Mouse (Mus musculus): ENCODE results near the gene Clhc1. TPM values are rescaled to one million over a fixed set of nuclear protein-coding genes. Genes with fewer than 3 reads are reported as not detected.

Gene Clhc1
- polyA plus RNA-seq, 1 experiment from 2014 or later = 0.05 TPM

DNA sequence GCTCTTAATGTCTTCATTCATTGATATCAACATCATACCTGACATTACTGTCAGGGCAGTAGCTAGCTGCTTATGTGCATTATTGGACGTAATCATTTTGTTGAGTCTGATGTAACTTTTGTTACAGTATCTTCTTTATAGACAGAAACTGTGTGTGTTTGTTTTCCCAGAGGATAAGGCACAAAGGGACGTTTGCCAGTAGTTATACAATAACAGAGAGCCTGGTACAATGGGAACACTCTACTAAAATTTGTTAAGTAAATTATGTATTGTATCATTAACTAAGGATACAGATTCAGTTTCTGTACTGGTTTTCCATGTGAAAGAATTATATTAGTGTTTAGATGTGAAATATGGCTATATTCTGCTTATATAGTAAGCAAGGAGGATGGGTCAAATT is 24.9 kb downstream of the Clhc1 start:
- ATAC-seq (ENCODE audit: low read depth) = no peak
- H3K9ac ChIP-seq = no peak overlapping the region
- H3K4me2 ChIP-seq = no peak overlapping the region
- H3K4me3 ChIP-seq (replicated peaks) = no peak overlapping the region
- H3K27ac ChIP-seq = no peak overlapping the region
- no peak for DNase-seq
- no peaks in the 10 kb centered on the region for H3K9me3 ChIP-seq (replicated peaks)
- no peaks in the 10 kb centered on the region for H3K27me3 ChIP-seq
- H3K36me3 ChIP-seq = no peaks in the 10 kb centered on the region
- no peaks in the 10 kb centered on the region for H3K4me1 ChIP-seq (replicated peaks)
- 59% methylated on average over 2 of the region's 2 CpGs for WGBS (ENCODE audit: insufficient replicate concordance)

DNA sequence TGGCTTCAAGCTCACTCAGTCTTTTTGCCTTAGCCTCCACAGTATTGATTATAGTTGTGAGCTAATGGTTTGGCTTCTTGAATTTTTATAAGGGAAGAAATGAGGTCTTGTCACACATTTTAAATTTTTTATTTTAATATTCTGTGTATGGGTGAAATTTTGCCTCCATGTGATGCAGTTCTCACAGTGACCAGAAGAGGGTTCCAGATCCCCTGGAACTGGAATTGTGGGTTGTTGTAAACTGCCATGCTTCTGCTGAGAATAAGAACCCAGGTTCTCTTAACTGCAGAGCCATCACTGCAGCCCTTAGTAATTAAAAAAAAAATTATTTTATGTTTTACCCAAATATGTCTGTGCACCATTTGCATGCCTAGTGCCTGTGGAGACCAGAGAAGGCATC is 31.9 kb downstream of the Clhc1 start:
- H3K4me1 ChIP-seq (replicated peaks) = no peaks in the 10 kb centered on the region
- no peak for DNase-seq
- H3K36me3 ChIP-seq = no peaks in the 10 kb centered on the region

DNA sequence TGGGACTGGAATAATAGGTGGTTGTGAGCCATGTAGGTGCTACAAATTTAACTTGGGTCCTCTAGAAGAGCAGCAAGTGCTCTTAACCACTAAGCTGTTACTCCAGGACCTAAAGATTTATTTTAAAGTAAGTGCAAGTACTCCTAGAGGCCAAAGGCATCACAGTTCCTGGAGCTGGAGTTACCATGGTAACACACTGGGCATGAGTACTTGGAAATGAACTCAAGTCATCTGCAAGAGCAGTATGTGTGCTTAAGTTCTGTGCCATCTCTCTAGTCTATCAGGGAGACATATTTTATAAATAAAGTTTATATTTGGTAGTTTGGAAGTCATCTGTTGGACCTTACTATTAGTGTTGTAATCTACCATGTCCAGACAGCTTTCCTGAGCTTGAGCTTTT is 47.5 kb downstream of the Clhc1 start:
- no peaks in the 10 kb centered on the region for H3K4me1 ChIP-seq (replicated peaks)
- no peak for DNase-seq
- H3K36me3 ChIP-seq = no peaks in the 10 kb centered on the region
- H3K4me3 ChIP-seq (replicated peaks) = no peak overlapping the region
- H3K9ac ChIP-seq = no peak overlapping the region
- no peak overlapping the region for H3K27ac ChIP-seq
- no peak for ATAC-seq (ENCODE audit: low read depth)
- H3K27me3 ChIP-seq = no peaks in the 10 kb centered on the region
- no peaks in the 10 kb centered on the region for H3K9me3 ChIP-seq (replicated peaks)
- H3K4me2 ChIP-seq = no peak overlapping the region

More for the DNA sequence above, 31.9 kb downstream of the Clhc1 start:
- no peak overlapping the region for H3K4me3 ChIP-seq (replicated peaks)
- no peak overlapping the region for H3K4me2 ChIP-seq
- H3K27ac ChIP-seq = no peak overlapping the region
- no peak for ATAC-seq (ENCODE audit: low read depth)
- no peak overlapping the region for H3K9ac ChIP-seq
- H3K9me3 ChIP-seq (replicated peaks) = no peaks in the 10 kb centered on the region
- no peaks in the 10 kb centered on the region for H3K27me3 ChIP-seq

- Histone ChIP-seq H3K9me3 (replicated peaks) (no peaks in the 10 kb centered on the region), H3K9ac (no peak overlapping the region), H3K36me3 (no peaks in the 10 kb centered on the region), H3K4me3 (replicated peaks) (no peak overlapping the region), H3K4me1 (replicated peaks) (no peaks in the 10 kb centered on the region), H3K4me2 (no peak overlapping the region), H3K27ac (no peak overlapping the region), H3K27me3 (no peaks in the 10 kb centered on the region)
- DNase-seq (no peak), ATAC-seq (ENCODE audit: low read depth) (no peak)
Observed at GRCm38 (mm10) chr11:29597159-29597558, 49.4 kb downstream of the Clhc1 start.

GRCm38 (mm10) chr11:29599000-29599399 is 51.2 kb downstream of the Clhc1 start:
- ATAC-seq (ENCODE audit: low read depth) (no peak), DNase-seq (no peak)
- Histone ChIP-seq H3K4me3 (replicated peaks) (no peak overlapping the region), H3K9me3 (replicated peaks) (no peaks in the 10 kb centered on the region), H3K27me3 (no peaks in the 10 kb centered on the region), H3K27ac (no peak overlapping the region), H3K4me1 (replicated peaks) (no peaks in the 10 kb centered on the region), H3K4me2 (no peak overlapping the region), H3K36me3 (no peaks in the 10 kb centered on the region), H3K9ac (no peak overlapping the region)

DNA sequence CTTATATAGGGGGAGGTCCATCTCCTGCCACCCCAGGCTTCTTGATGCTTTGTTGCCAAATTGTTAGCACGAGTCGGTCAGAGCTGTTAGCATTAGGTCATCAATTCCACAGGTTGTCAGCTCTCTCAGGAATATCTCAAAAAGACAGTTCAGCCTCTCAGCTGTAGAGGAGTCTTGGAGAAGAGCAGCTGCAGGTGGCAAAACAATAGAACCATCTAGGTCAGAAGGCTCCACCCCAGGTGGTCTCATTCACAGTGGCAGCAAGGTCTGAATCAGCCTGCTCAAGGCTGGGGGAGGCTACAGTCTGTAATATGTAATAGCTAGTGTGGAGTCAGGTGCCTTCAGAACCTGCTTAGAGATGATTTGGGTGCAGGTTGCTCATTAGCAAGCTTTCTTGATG is 55.8 kb downstream of the Clhc1 start:
- DNase-seq (no peak), ATAC-seq (ENCODE audit: low read depth) (no peak)
- Histone ChIP-seq H3K9me3 (replicated peaks) (no peaks in the 10 kb centered on the region), H3K4me2 (no peak overlapping the region), H3K27me3 (no peaks in the 10 kb centered on the region), H3K4me3 (replicated peaks) (no peak overlapping the region), H3K4me1 (replicated peaks) (no peaks in the 10 kb centered on the region), H3K27ac (no peak overlapping the region), H3K36me3 (no peaks in the 10 kb centered on the region), H3K9ac (no peak overlapping the region)
- 54% methylated on average over 2 of the region's 2 CpGs for WGBS (ENCODE audit: insufficient replicate concordance)

GRCm38 (mm10) chr11:29607465-29607990 is 59.8 kb downstream of the Clhc1 start:
- H3K9me3 ChIP-seq (replicated peaks) = no peaks in the 10 kb centered on the region
- no peak overlapping the region for H3K4me3 ChIP-seq (replicated peaks)
- no peak overlapping the region for H3K9ac ChIP-seq
- no peaks in the 10 kb centered on the region; the same call in 1 of the 2 replicates for H3K4me1 ChIP-seq (replicated peaks)
- H3K27ac ChIP-seq = no peak overlapping the region
- DNase-seq (no peak), ATAC-seq (ENCODE audit: low read depth) (no peak)
- WGBS (ENCODE audit: insufficient replicate concordance) = 52% methylated on average over 2 of the region's 2 CpGs
- H3K27me3 ChIP-seq = no peaks in the 10 kb centered on the region
- H3K4me2 ChIP-seq = no peak overlapping the region
- no peaks in the 10 kb centered on the region for H3K36me3 ChIP-seq

DNA sequence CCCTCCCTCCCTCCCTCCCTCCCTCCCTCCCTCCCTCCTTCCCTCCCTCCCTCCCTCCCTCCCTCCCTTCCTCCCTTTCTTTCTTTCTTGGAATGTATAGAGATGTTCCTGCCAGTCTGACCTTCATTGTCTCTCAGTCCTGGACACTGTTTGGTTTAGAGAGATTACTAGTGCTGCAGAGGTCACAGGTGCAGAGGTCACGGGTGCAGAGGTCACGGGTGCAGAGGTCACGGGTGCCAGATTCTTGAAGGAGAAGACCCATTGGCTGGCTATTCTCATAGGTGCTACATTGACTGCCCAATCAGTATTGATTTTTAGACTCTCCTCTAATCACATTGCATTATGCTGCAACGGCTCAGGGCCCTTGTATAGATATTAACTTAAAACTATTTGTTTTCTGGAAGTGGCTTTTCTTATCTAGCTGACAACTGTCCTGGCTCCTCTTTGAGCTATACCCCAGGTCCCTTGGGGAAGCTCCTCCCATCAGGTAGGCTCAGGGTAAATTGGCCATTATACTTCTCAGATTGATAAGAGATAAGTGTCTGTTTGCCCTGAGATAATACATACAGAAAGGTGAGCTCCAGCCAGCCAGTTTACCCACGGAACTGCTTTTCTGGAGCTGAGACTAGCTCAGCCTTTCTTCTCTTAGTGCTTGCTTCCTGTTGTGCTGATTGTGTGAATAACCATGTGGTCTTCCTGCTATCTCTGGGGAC is 62.2 kb downstream of the Clhc1 start:
- H3K4me3 ChIP-seq (replicated peaks) = no peak overlapping the region
- no peaks in the 10 kb centered on the region for H3K27me3 ChIP-seq
- H3K4me1 ChIP-seq (replicated peaks) = peaks cover 8% of the 10 kb centered on the region; the same call in 1 of the 2 replicates
- WGBS (ENCODE audit: insufficient replicate concordance) = 40% methylated on average over 5 of the region's 5 CpGs
- no peak overlapping the region for H3K27ac ChIP-seq
- no peak for ATAC-seq (ENCODE audit: low read depth)
- H3K36me3 ChIP-seq = no peaks in the 10 kb centered on the region
- no peak overlapping the region for H3K4me2 ChIP-seq
- H3K9me3 ChIP-seq (replicated peaks) = no peaks in the 10 kb centered on the region
- DNase-seq = no peak
- no peak overlapping the region for H3K9ac ChIP-seq

DNA sequence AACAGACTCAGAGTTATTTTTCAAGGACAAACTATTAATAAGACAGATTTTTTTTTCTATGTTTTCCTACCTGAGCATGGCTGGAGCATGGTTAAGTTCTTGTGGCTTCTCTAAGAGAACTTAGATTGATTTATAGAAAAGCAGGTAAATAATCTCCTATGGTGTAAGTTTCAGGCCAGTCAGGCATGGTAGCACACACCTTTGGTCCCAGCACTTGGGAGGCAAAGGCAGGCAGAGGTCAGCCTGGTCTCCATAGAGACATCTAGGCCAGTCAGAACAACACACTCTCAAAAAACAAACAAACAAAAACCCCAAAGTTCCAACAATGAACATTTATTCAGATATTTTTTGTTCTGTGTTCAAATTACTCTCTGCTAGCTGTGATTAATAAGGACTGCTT is 64.3 kb downstream of the Clhc1 start:
- H3K4me1 ChIP-seq (replicated peaks) = peaks cover 8% of the 10 kb centered on the region; the same call in 1 of the 2 replicates
- no peaks in the 10 kb centered on the region for H3K9me3 ChIP-seq (replicated peaks)
- no peak overlapping the region for H3K9ac ChIP-seq
- H3K27ac ChIP-seq = no peak overlapping the region
- no peaks in the 10 kb centered on the region for H3K27me3 ChIP-seq
- H3K36me3 ChIP-seq = no peaks in the 10 kb centered on the region
- DNase-seq (no peak), ATAC-seq (ENCODE audit: low read depth) (no peak)
- H3K4me2 ChIP-seq = no peak overlapping the region
- H3K4me3 ChIP-seq (replicated peaks) = no peak overlapping the region

- H3K4me2 ChIP-seq = no peak overlapping the region
- no peaks in the 10 kb centered on the region for H3K36me3 ChIP-seq
- 62% methylated on average over 4 of the region's 4 CpGs for WGBS (ENCODE audit: insufficient replicate concordance)
- DNase-seq (no peak), ATAC-seq (ENCODE audit: low read depth) (no peak)
- H3K4me1 ChIP-seq (replicated peaks) = peaks cover 8% of the 10 kb centered on the region; the same call in 1 of the 2 replicates
- H3K27ac ChIP-seq = no peak overlapping the region
- H3K9me3 ChIP-seq (replicated peaks) = no peaks in the 10 kb centered on the region
- no peaks in the 10 kb centered on the region for H3K27me3 ChIP-seq
- no peak overlapping the region for H3K9ac ChIP-seq
- no peak overlapping the region for H3K4me3 ChIP-seq (replicated peaks)
Observed at GRCm38 (mm10) chr11:29613185-29613735, 65.5 kb downstream of the Clhc1 start.

GRCm38 (mm10) chr11:29614217-29614924 is 66.6 kb downstream of the Clhc1 start:
- Histone ChIP-seq H3K27ac (no peak overlapping the region), H3K9me3 (replicated peaks) (no peaks in the 10 kb centered on the region), H3K4me3 (replicated peaks) (no peak overlapping the region), H3K9ac (no peak overlapping the region), H3K4me2 (no peak overlapping the region), H3K36me3 (no peaks in the 10 kb centered on the region), H3K4me1 (replicated peaks) (peaks cover 8% of the 10 kb centered on the region; the same call in 1 of the 2 replicates), H3K27me3 (no peaks in the 10 kb centered on the region)
- ATAC-seq (ENCODE audit: low read depth) (0 out of 2 replicates have a peak, but pooled peaks have one; percentile 29), DNase-seq (no peak)
- 56% methylated on average over 6 of the region's 6 CpGs for WGBS (ENCODE audit: insufficient replicate concordance)

Data from liver, embryonic 13.5 days (tissue).